Mouse (Mus musculus) G1E (cell line): ENCODE results near the gene Cyfip2.

Experiments
- CTCF ChIP-seq: IDR thresholded peaks from 2 replicates; pipeline ENCODE4 v1.5.1; 2012; ENCODE audit warnings: low read depth, low read length, inconsistent platforms, mixed read lengths
- GATA1 ChIP-seq: IDR thresholded peaks from 2 replicates; pipeline ENCODE4 v1.6.1; 2012; ENCODE audit warnings: borderline replicate concordance, low read length, inconsistent platforms, mixed read lengths
- POLR2AphosphoS5 ChIP-seq: IDR thresholded peaks from 2 replicates; pipeline ENCODE4 v1.6.1; 2012; ENCODE audit warnings: low read depth, low read length, inconsistent platforms; ENCODE audit not compliant: insufficient replicate concordance
- TAL1 ChIP-seq: conservative IDR thresholded peaks from 2 replicates; pipeline ENCODE4 v1.6.1; 2012; ENCODE audit warnings: low read depth, low read length, inconsistent platforms, mixed read lengths

- TF ChIP-seq CTCF, result no peak
- TF ChIP-seq GATA1, result no peak
- TF ChIP-seq POLR2AphosphoS5, result no peak
- TF ChIP-seq TAL1, result no peak
Observed at GRCm38 (mm10) chr11:46288091-46288490, 24.6 kb downstream of the Cyfip2 start.
